Mouse (Mus musculus) hindbrain, embryonic 12.5 days (tissue): ENCODE data around the gene Dpy19l1. TPM values are rescaled to one million over a fixed set of nuclear protein-coding genes. Genes with fewer than 3 reads are reported as not detected.

Experiments used
- ATAC-seq: fragments of 200-750 bp; cut with Nextera tagmentation; 2 replicates; pipeline ENCODE4 v1.8.0; 2017; ENCODE audit warnings: moderate TSS enrichment; ENCODE audit not compliant: low FRiP score
- H3K27ac ChIP-seq: fragments of 300-500 bp; sonication (generic); 2 replicates; pipeline ENCODE4 v1.5.1; 2016; ENCODE audit warnings: mild to moderate bottlenecking
- H3K27me3 ChIP-seq: fragments of 300-500 bp; sonication (generic); 2 replicates; pipeline ENCODE4 v1.6.1; 2016; ENCODE audit warnings: mild to moderate bottlenecking
- H3K36me3 ChIP-seq: fragments of 300-500 bp; sonication (generic); 2 replicates; pipeline ENCODE4 v1.6.1; 2016; ENCODE audit warnings: mild to moderate bottlenecking
- H3K4me1 ChIP-seq: fragments of 300-500 bp; sonication (generic); 2 replicates; pipeline ENCODE4 v1.6.1; 2016
- H3K4me2 ChIP-seq: fragments of 300-500 bp; sonication (generic); replicated peaks from 2 replicates; pipeline ENCODE4 v1.6.1; 2016; ENCODE audit warnings: mild to moderate bottlenecking
- H3K4me3 ChIP-seq: fragments of 300-500 bp; sonication (generic); 2 replicates; pipeline ENCODE4 v1.5.1; 2016; ENCODE audit warnings: mild to moderate bottlenecking
- H3K9ac ChIP-seq: fragments of 300-500 bp; sonication (generic); 2 replicates; pipeline ENCODE4 v1.6.1; 2016; ENCODE audit warnings: mild to moderate bottlenecking, moderate library complexity
- H3K9me3 ChIP-seq: fragments of 300-500 bp; sonication (generic); replicated peaks from 2 replicates; pipeline ENCODE4 v1.6.1; 2016; ENCODE audit warnings: mild to moderate bottlenecking
- WGBS: fragments of 180-500 bp; shearing (Covaris S2); methylation state at CpG from one replicate; pipeline ENCODE4 v1.1.7; 2016; 5-methylcytosine and 5-hydroxymethylcytosine counted together
- polyA plus RNA-seq: library from polyadenylated mRNA; unstranded; fragments of >200 nt; fragmentation: Nextera tagmentation; extraction: Ambion mirVana; gene quantifications from 2 replicates; pipeline ENCODE4 v1.2.1, GENCODE M21; 2016

The Dpy19l1 gene
- polyA plus RNA-seq, 1 experiment from 2014 or later = 16.3 TPM

- 12% methylated on average over 5 of the region's 5 CpGs for WGBS
- H3K4me3 ChIP-seq = peak overlapping the region; percentile 84
- H3K27ac ChIP-seq = no peak overlapping the region
- H3K36me3 ChIP-seq = no peaks in the 10 kb centered on the region
- peak overlapping the region; percentile 69 for H3K4me2 ChIP-seq
- peaks cover 18% of the 10 kb centered on the region for H3K4me1 ChIP-seq
- H3K9me3 ChIP-seq = no peaks in the 10 kb centered on the region
- no peaks in the 10 kb centered on the region for H3K27me3 ChIP-seq
- H3K9ac ChIP-seq = peak overlapping the region; percentile 80
- no peak for ATAC-seq
Observed at GRCm38 (mm10) chr9:24503858-24504219, 899 bp upstream of the Dpy19l1 start.

DNA sequence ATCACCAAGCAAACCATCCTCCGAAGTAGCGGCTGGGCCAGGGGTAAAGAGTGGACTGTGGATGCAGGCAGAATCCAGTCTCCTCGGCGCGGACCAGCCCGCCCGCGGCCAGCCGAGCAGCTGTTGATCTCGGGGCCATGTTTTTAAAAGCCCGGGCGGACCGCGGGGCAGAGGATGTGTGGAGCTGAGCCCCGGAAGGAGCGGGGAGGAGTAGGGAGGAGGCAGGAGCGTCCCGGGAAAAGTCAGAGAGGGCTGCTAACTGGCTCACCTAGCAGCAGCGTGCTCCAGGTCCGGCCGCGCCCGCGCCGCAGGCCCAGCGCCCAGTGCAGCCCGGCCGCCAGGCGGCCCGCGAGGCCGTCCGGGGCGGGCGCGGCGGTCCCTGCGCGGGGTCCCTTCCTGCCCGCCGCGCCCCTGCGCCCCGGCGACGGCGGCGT lies 352 bp downstream of the Dpy19l1 start:
- Histone ChIP-seq H3K36me3 (no peaks in the 10 kb centered on the region), H3K4me2 (peak overlapping the region; percentile 69), H3K4me3 (peak overlapping the region; percentile 84), H3K9me3 (no peaks in the 10 kb centered on the region), H3K27me3 (no peaks in the 10 kb centered on the region), H3K4me1 (peaks cover 18% of the 10 kb centered on the region), H3K27ac (peak overlapping the region; percentile 92), H3K9ac (peak overlapping the region; percentile 80)
- ATAC-seq = peak; percentile 91
- WGBS = 0% methylated on average over 20 of the region's 48 CpGs

GRCm38 (mm10) chr9:24501618-24502017 lies 1.3 kb downstream of the Dpy19l1 start:
- Histone ChIP-seq H3K4me2 (peak overlapping the region; percentile 69), H3K9me3 (no peaks in the 10 kb centered on the region), H3K36me3 (no peaks in the 10 kb centered on the region), H3K4me3 (peak overlapping the region; percentile 84; the same call in 1 of the 2 replicates), H3K27me3 (no peaks in the 10 kb centered on the region), H3K27ac (no peak overlapping the region), H3K4me1 (peaks cover 18% of the 10 kb centered on the region), H3K9ac (peak overlapping the region; percentile 33; the same call in 1 of the 2 replicates)
- no peak for ATAC-seq
- WGBS = 47% methylated on average over 2 of the region's 2 CpGs

DNA sequence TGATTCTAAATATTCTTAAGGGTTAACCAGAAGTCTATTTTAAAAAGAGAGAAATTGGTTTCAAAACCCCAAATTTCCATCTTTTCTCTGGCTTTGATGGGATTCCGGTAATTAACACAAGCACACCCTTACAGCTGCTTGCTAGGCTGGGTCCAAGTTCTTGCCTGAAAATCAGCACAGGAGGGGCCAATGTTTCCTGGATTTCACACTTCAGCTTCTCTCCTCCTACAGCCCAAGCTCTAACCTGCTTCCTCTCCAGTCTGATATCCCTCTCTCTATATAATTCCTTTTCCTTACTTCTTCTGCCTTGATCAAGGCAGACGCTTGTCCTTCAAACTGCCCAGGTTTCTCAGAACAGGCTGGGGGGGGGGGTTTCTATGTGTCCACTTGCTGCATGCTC lies 6.7 kb downstream of the Dpy19l1 start:
- Histone ChIP-seq H3K36me3 (no peaks in the 10 kb centered on the region), H3K9ac (no peak overlapping the region), H3K4me2 (no peak overlapping the region), H3K4me1 (peaks cover 8% of the 10 kb centered on the region), H3K27ac (no peak overlapping the region), H3K27me3 (no peaks in the 10 kb centered on the region), H3K9me3 (no peaks in the 10 kb centered on the region), H3K4me3 (no peak overlapping the region)
- no peak for ATAC-seq
- WGBS = 89% methylated on average over 2 of the region's 2 CpGs

DNA sequence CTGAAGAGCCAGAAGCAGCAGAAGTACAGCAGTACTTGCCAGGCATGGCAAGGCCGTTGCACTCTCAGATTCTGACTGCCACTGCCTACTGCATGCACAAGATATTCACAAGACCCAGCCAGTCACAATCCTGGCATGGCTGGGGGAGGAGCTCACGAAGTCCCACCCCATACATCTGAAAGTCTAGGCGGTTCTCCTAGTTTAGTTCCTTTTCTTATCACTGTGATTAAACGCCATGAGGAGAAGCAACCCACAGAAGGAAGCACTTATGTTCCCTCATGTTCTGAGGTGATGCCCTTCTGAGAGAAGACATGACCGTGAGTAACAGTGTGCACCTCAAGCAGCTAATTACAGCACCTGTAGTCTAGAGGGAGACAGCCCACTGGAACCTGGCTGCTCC lies 12.4 kb downstream of the Dpy19l1 start:
- 87% methylated on average over 5 of the region's 5 CpGs for WGBS
- no peaks in the 10 kb centered on the region for H3K4me1 ChIP-seq
- ATAC-seq = no peak
- H3K9ac ChIP-seq = no peak overlapping the region
- H3K9me3 ChIP-seq = no peaks in the 10 kb centered on the region
- no peak overlapping the region for H3K4me3 ChIP-seq
- H3K4me2 ChIP-seq = no peak overlapping the region
- no peaks in the 10 kb centered on the region for H3K27me3 ChIP-seq
- H3K36me3 ChIP-seq = no peaks in the 10 kb centered on the region
- no peak overlapping the region for H3K27ac ChIP-seq

DNA sequence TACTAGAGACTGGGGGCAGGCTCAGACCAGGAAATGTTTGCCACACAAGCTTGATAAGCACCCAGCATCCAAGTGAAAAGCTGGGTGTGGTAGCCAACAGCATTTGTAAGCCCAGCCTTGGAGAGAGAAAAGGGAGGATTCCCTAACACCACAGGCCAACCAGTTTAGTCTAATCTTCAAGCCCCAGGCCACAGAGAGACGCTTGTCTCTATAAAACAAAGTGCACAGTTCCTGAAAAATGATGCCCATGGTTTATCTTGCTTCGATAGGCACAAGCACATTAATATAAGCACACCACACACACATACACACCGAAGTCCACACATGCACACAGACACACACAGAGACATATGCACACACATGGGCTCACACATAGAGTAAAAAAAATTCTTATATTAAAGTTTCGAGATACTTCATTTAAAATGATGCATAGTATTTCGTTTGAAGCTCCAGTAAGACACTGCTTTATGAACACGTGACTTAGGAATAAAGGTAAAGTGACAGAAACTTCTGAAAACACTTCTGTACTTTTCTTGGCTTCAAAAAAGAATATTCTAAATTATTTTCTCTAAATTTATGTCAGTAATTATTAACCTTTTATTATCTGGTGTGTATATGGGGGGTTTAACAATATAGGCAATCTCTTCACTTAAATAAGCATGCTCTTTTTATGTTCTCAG lies 14.4 kb downstream of the Dpy19l1 start:
- ATAC-seq = no peak

DNA sequence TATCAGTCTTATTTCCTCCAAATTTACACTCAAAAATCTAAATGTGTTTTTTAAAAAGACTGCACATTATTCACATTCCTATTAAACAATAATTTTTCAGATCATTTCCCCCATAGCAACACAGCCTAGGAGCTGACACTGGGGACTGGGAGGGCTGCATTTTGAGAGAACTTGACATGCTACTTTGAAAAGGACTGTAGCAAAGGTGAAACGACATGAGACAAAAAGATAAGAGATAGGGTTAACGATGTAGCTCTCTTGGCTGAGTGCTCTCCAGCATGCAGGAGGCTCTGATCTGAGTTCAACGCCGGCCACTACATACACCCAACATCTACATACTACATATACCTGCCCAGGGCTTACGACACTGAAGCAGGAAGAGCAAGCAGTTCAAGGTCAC lies 20.6 kb downstream of the Dpy19l1 start:
- WGBS = 89% methylated on average over 5 of the region's 5 CpGs
- Histone ChIP-seq H3K4me1 (no peaks in the 10 kb centered on the region), H3K27ac (no peak overlapping the region), H3K9ac (no peak overlapping the region), H3K4me3 (no peak overlapping the region), H3K27me3 (no peaks in the 10 kb centered on the region), H3K36me3 (no peaks in the 10 kb centered on the region; the same call in 1 of the 2 replicates), H3K4me2 (no peak overlapping the region), H3K9me3 (no peaks in the 10 kb centered on the region)
- ATAC-seq = no peak

More for the DNA sequence above, 14.4 kb downstream of the Dpy19l1 start:
- Histone ChIP-seq H3K4me3 (no peak overlapping the region), H3K4me2 (no peak overlapping the region), H3K9ac (no peak overlapping the region), H3K27me3 (no peaks in the 10 kb centered on the region), H3K4me1 (no peaks in the 10 kb centered on the region), H3K27ac (no peak overlapping the region), H3K9me3 (no peaks in the 10 kb centered on the region), H3K36me3 (no peaks in the 10 kb centered on the region)
- WGBS = 91% methylated on average over 6 of the region's 6 CpGs

DNA sequence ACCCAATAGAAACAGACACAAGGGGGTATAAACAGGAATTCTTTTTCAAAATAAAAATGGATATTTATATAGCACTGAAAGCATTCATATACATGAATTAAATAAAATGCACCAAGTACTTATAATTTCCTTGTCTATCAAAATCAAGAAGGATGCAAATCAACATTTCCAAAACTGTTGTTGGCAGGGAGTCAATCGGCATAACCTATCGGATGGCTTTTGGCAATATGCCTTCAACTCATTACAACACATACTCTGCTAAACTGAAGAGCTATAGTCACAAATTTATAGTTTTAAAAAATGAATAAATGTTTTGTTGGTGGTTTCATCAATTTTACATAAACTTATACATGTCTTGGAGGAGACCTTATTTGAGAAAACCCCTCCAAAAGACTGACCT lies 25.7 kb downstream of the Dpy19l1 start:
- Histone ChIP-seq H3K27me3 (no peaks in the 10 kb centered on the region), H3K4me2 (no peak overlapping the region), H3K27ac (no peak overlapping the region), H3K4me3 (no peak overlapping the region), H3K9me3 (no peaks in the 10 kb centered on the region), H3K4me1 (no peaks in the 10 kb centered on the region), H3K36me3 (no peaks in the 10 kb centered on the region; the same call in 1 of the 2 replicates), H3K9ac (no peak overlapping the region)
- ATAC-seq = no peak
- WGBS = 96% methylated on average over 2 of the region's 2 CpGs

DNA sequence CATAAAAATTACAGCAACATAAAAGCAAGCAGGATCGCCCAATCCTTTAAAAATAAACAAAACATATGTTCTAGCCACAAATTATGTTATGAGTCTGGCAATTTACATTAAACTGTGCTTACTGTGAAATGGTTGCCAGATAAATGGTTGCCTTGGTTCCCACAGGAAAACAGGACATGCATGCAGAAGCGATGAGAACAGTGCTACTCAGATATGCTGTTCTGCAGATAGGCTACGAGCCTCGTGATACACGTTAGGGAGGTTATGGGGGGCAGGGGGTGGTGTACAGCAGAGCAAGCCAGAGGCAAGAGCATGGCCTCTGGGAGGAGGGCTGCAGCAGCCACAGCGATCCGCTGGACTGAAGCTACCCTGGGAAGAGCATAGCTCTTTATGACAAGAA lies 29.1 kb downstream of the Dpy19l1 start:
- 91% methylated on average over 7 of the region's 7 CpGs for WGBS
- no peak for ATAC-seq
- H3K36me3 ChIP-seq = no peaks in the 10 kb centered on the region

DNA sequence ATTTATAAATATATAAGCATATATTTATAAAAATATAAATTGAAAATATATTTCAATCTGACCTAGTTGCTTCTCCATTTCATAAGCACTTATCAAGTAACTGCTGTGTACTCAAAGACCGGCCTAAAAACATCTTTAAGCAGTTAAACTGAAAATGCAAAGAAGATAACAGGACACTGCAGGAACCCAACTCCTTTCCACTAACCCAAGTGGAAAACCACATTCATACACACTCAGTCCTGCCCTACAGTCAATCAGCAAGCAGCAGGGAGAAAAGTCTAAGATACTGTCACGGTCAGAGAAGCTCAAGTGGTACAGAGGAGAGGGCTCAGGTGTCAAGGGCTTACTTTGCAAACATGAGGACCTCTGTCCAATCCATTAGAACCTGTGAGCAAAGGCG lies 30.4 kb downstream of the Dpy19l1 start:
- H3K9me3 ChIP-seq = no peaks in the 10 kb centered on the region
- 84% methylated on average over 3 of the region's 3 CpGs for WGBS
- no peaks in the 10 kb centered on the region for H3K36me3 ChIP-seq
- no peaks in the 10 kb centered on the region for H3K27me3 ChIP-seq
- H3K9ac ChIP-seq = no peak overlapping the region
- H3K4me3 ChIP-seq = no peak overlapping the region
- no peak overlapping the region for H3K27ac ChIP-seq
- no peak for ATAC-seq
- H3K4me1 ChIP-seq = no peaks in the 10 kb centered on the region
- no peak overlapping the region for H3K4me2 ChIP-seq

More for the DNA sequence above, 29.1 kb downstream of the Dpy19l1 start:
- Histone ChIP-seq H3K27ac (no peak overlapping the region), H3K27me3 (no peaks in the 10 kb centered on the region), H3K4me2 (no peak overlapping the region), H3K4me3 (no peak overlapping the region), H3K4me1 (no peaks in the 10 kb centered on the region), H3K9ac (no peak overlapping the region), H3K9me3 (no peaks in the 10 kb centered on the region)

DNA sequence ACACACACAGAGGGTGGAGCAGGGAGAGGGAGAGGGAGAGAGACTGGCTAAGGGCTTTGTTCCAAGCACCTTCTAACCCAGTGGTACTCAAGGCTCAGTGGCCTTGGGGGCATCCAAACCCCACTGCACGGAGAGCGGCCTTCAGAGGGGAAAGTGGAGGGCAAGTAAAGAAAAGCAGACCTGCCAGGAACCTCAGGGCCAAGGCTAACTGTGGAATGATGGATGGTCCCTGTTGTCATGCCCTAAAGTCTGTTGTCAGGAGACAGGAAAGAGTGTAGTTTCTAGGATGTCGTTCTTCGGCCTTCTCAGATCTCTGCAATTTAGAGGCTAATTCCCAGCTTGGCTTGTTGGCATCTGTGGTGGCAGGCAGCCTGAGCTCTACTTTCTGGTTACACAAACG lies 32.8 kb downstream of the Dpy19l1 start:
- no peak overlapping the region for H3K27ac ChIP-seq
- H3K27me3 ChIP-seq = no peaks in the 10 kb centered on the region
- H3K9ac ChIP-seq = no peak overlapping the region
- H3K9me3 ChIP-seq = no peaks in the 10 kb centered on the region
- WGBS = 86% methylated on average over 5 of the region's 5 CpGs
- H3K4me2 ChIP-seq = no peak overlapping the region
- no peaks in the 10 kb centered on the region for H3K4me1 ChIP-seq
- no peak overlapping the region for H3K4me3 ChIP-seq
- H3K36me3 ChIP-seq = no peaks in the 10 kb centered on the region
- ATAC-seq = no peak

DNA sequence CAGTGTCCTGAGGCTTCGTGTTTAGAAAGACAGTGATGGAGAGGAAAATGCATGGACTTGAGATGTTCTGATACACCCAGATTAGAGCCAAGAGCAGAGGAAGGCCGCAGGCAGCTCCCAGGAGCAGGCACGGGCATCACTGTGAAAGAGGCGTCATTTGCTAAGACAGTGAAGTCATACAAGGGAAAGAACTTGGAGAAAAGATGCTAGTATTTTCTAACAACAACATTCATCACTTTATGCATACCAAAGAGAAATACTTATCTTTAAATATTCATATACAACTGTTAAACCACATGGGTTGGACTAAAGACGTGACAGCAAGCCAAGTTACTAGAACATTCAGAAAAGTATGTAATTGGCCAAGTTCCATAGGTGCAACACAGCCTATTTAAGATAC lies 35.8 kb downstream of the Dpy19l1 start:
- H3K4me2 ChIP-seq = no peak overlapping the region
- no peaks in the 10 kb centered on the region for H3K9me3 ChIP-seq
- H3K4me1 ChIP-seq = no peaks in the 10 kb centered on the region
- 89% methylated on average over 5 of the region's 5 CpGs for WGBS
- H3K36me3 ChIP-seq = no peaks in the 10 kb centered on the region
- no peaks in the 10 kb centered on the region for H3K27me3 ChIP-seq
- H3K4me3 ChIP-seq = no peak overlapping the region
- H3K9ac ChIP-seq = no peak overlapping the region
- H3K27ac ChIP-seq = no peak overlapping the region
- no peak for ATAC-seq

- Histone ChIP-seq H3K4me2 (no peak overlapping the region), H3K9ac (no peak overlapping the region), H3K36me3 (no peaks in the 10 kb centered on the region), H3K4me3 (no peak overlapping the region), H3K9me3 (no peaks in the 10 kb centered on the region), H3K27me3 (no peaks in the 10 kb centered on the region), H3K27ac (no peak overlapping the region), H3K4me1 (no peaks in the 10 kb centered on the region)
- WGBS = 100% methylated on average over 1 of the region's 1 CpGs
- no peak for ATAC-seq
Observed at GRCm38 (mm10) chr9:24466649-24467048, 36.3 kb downstream of the Dpy19l1 start.
